In the genomic region with DNA sequence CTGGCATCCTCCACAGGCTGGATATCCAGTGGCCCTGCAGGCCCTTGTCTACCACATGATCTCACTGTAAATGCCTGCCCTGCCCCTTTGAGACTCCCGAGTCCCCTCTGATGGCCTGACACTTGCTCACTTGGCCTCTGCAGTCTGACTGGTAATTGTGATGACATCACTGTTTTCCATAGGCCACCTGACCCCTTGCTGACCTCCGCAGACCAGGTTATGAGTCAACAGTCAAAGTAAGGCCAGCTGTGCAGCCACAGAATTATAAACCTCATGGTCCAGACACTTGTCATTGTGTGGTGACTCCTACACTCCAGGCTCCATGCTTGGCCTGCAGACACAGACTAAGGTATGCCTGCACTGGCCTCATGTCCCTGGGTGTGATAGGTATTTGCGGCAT, we compare ENCODE assay signal across 23 mouse cellular contexts. TPM values are rescaled to one million over a fixed set of nuclear protein-coding genes. Genes with fewer than 3 reads are reported as not detected.
A peak's percentile ranks its signal among the peaks of the same experiment; 100 is the strongest.
DNase-seq lines count a peak whose midpoint lies in the region; ATAC-seq and TF ChIP-seq lines count a peak whose summit lies in the region.
"Had no signal": no experiment of that assay in that cellular context is flagged by ENCODE, and none has a peak within 500 bp of the region (broad histone marks: within the 10 kb centered on the region; RNA-seq: fewer than 3 reads in every experiment).

No protein-coding gene starts in this region.

- no peak for ATAC-seq in forebrain, embryonic 12.5 days (ENCODE audit: low FRiP score)
- no peak for ATAC-seq in hindbrain, embryonic 16.5 days
- ATAC-seq in midbrain, postnatal 0 days (ENCODE audit: low FRiP score): no peak
- no peak for ATAC-seq in kidney, embryonic 16.5 days (ENCODE audit: low FRiP score, low TSS enrichment)
- ATAC-seq: intestine, embryonic 16.5 days; lung, postnatal 0 days had no signal

- H3K9me3 ChIP-seq in forebrain, embryonic 12.5 days: no peaks in the 10 kb centered on the region
- no peaks in the 10 kb centered on the region for H3K9me3 ChIP-seq in forebrain, embryonic 10.5 days
- no peaks in the 10 kb centered on the region for H3K9me3 ChIP-seq in MEL (replicated peaks; ENCODE audit: insufficient read depth, low read length)
- no peaks in the 10 kb centered on the region for H3K9me3 ChIP-seq in hindbrain, embryonic 16.5 days (ENCODE audit: control insufficient read depth, low read length)
- no peaks in the 10 kb centered on the region for H3K9me3 ChIP-seq in midbrain, postnatal 0 days (ENCODE audit: low read length)
- H3K9me3 ChIP-seq in limb, embryonic 10.5 days (replicated peaks): no peaks in the 10 kb centered on the region
- H3K9me3 ChIP-seq in heart, embryonic 10.5 days: no peaks in the 10 kb centered on the region
- H3K9me3 ChIP-seq in kidney, embryonic 16.5 days (ENCODE audit: low read length): no peaks in the 10 kb centered on the region
- H3K9me3 ChIP-seq: embryonic facial prominence, embryonic 15.5 days had no signal

- peaks cover 50% of the 10 kb centered on the region for H3K27me3 ChIP-seq in forebrain, embryonic 12.5 days
- peaks cover 55% of the 10 kb centered on the region for H3K27me3 ChIP-seq in forebrain, embryonic 10.5 days (ENCODE audit: poor library complexity, severe bottlenecking)
- no peaks in the 10 kb centered on the region for H3K27me3 ChIP-seq in MEL (ENCODE audit: control insufficient read depth in 1 of 2, insufficient read depth in 2 of 2, low read length in 2 of 2)
- H3K27me3 ChIP-seq in hindbrain, embryonic 16.5 days (replicated peaks; ENCODE audit: control insufficient read depth, insufficient read depth, low read length): no peaks in the 10 kb centered on the region
- no peaks in the 10 kb centered on the region for H3K27me3 ChIP-seq in midbrain, postnatal 0 days (ENCODE audit: insufficient read depth, low read length)
- peaks cover 55% of the 10 kb centered on the region for H3K27me3 ChIP-seq in limb, embryonic 10.5 days (ENCODE audit: low read depth, poor library complexity, severe bottlenecking)
- peaks cover 56% of the 10 kb centered on the region for H3K27me3 ChIP-seq in heart, embryonic 10.5 days (ENCODE audit: insufficient read depth, poor library complexity, severe bottlenecking)
- peaks cover 29% of the 10 kb centered on the region for H3K27me3 ChIP-seq in kidney, embryonic 16.5 days (ENCODE audit: insufficient read depth, low read length)

- peaks cover 43% of the 10 kb centered on the region for H3K4me1 ChIP-seq in forebrain, embryonic 12.5 days
- H3K4me1 ChIP-seq in forebrain, embryonic 10.5 days: peaks cover 32% of the 10 kb centered on the region
- H3K4me1 ChIP-seq in MEL (ENCODE audit: control insufficient read depth in 1 of 2, insufficient read depth in 2 of 2, low read length in 2 of 2): no peaks in the 10 kb centered on the region
- H3K4me1 ChIP-seq in hindbrain, embryonic 16.5 days (ENCODE audit: control insufficient read depth, insufficient read depth, low read depth, low read length): peaks cover 43% of the 10 kb centered on the region
- peaks cover 30% of the 10 kb centered on the region for H3K4me1 ChIP-seq in midbrain, postnatal 0 days (ENCODE audit: insufficient read depth, low read length)
- peaks cover 20% of the 10 kb centered on the region for H3K4me1 ChIP-seq in limb, embryonic 10.5 days
- peaks cover 37% of the 10 kb centered on the region for H3K4me1 ChIP-seq in heart, embryonic 10.5 days
- no peaks in the 10 kb centered on the region for H3K4me1 ChIP-seq in kidney, embryonic 16.5 days (ENCODE audit: insufficient read depth, low read length)

- no peaks in the 10 kb centered on the region for H3K79me2 ChIP-seq in MEL (ENCODE audit: control insufficient read depth, insufficient read depth, low read length, poor library complexity)

- H3K4me2 ChIP-seq in forebrain, embryonic 12.5 days: 0 out of 2 replicates have a peak overlapping the region, but pooled peaks have one; percentile 5
- peak overlapping the region; percentile 9 for H3K4me2 ChIP-seq in hindbrain, embryonic 16.5 days (ENCODE audit: low read length)
- peak overlapping the region; percentile 29; the same call in 1 of the 2 replicates for H3K4me2 ChIP-seq in midbrain, postnatal 0 days (ENCODE audit: low read depth, low read length, poor library complexity, severe bottlenecking)
- H3K4me2 ChIP-seq in kidney, embryonic 16.5 days (replicated peaks; ENCODE audit: low read depth, low read length): no peak overlapping the region
- H3K4me2 ChIP-seq: embryonic facial prominence, embryonic 15.5 days had no signal

- no peak for TF ChIP-seq CTCF in MEL (IDR thresholded peaks at IDR 0.05 in 2 of 3, conservative IDR thresholded peaks at IDR 0.05 in 1 of 3; ENCODE audit: control insufficient read depth in 1 of 3, insufficient read depth in 1 of 3, low read depth in 2 of 3, low read length in 3 of 3, poor library complexity in 1 of 3, severe bottlenecking in 1 of 3)
- TF ChIP-seq CTCF in midbrain, postnatal 0 days (IDR thresholded peaks at IDR 0.05): no peak

- 86% methylated on average over 3 of the region's 3 CpGs for WGBS in forebrain, embryonic 12.5 days
- 86% methylated on average over 3 of the region's 3 CpGs for WGBS in forebrain, embryonic 10.5 days
- WGBS in hindbrain, embryonic 16.5 days: 76% methylated on average over 3 of the region's 3 CpGs
- 81% methylated on average over 3 of the region's 3 CpGs for WGBS in midbrain, postnatal 0 days
- 75% methylated on average over 3 of the region's 3 CpGs for WGBS in limb, embryonic 10.5 days
- WGBS in heart, embryonic 10.5 days: 74% methylated on average over 3 of the region's 3 CpGs
- 79% methylated on average over 3 of the region's 3 CpGs for WGBS in kidney, embryonic 16.5 days

- H3K9ac ChIP-seq in forebrain, embryonic 12.5 days: no peak overlapping the region
- no peak overlapping the region for H3K9ac ChIP-seq in MEL (ENCODE audit: control insufficient read depth, low read depth, low read length, poor library complexity, severe bottlenecking)
- H3K9ac ChIP-seq in hindbrain, embryonic 16.5 days (ENCODE audit: low read depth, low read length): no peak overlapping the region
- H3K9ac ChIP-seq in midbrain, postnatal 0 days (replicated peaks; ENCODE audit: low read length, poor library complexity, severe bottlenecking): peak overlapping the region; percentile 19; the same call in 1 of the 2 replicates
- H3K9ac ChIP-seq in kidney, embryonic 16.5 days (replicated peaks; ENCODE audit: low read length): no peak overlapping the region
- H3K9ac ChIP-seq: embryonic facial prominence, embryonic 15.5 days; liver, embryonic 14.5 days had no signal

- DNase-seq in forebrain, embryonic 10.5 days (ENCODE audit: extremely low spot score, low spot score): no peak
- no peak for DNase-seq in MEL (ENCODE audit: low read depth, low spot score)
- no peak for DNase-seq in midbrain, postnatal 0 days (ENCODE audit: low spot score)
- no peak for DNase-seq in limb, embryonic 10.5 days (ENCODE audit: low spot score)
- no peak for DNase-seq in heart, embryonic 10.5 days (ENCODE audit: low spot score)
- DNase-seq: adrenal gland, postnatal 25 days; B cell, adult 2 months; cerebellum, adult 9-10 months; gastrocnemius, postnatal 14 days; heart, postnatal 14 days; kidney, postnatal 14 days; right cerebral cortex, postnatal 4 days had no signal

- TF ChIP-seq RAD21 in MEL (IDR thresholded peaks at IDR 0.05; ENCODE audit: low read depth, low read length): no peak

- no peaks in the 10 kb centered on the region for H3K36me3 ChIP-seq in forebrain, embryonic 12.5 days (replicated peaks)
- no peaks in the 10 kb centered on the region for H3K36me3 ChIP-seq in forebrain, embryonic 10.5 days (replicated peaks)
- H3K36me3 ChIP-seq in MEL (ENCODE audit: control insufficient read depth in 1 of 2, insufficient read depth in 2 of 2, low read length in 2 of 2): no peaks in the 10 kb centered on the region
- no peaks in the 10 kb centered on the region for H3K36me3 ChIP-seq in hindbrain, embryonic 16.5 days (ENCODE audit: control insufficient read depth, insufficient read depth, low read length)
- H3K36me3 ChIP-seq in midbrain, postnatal 0 days (ENCODE audit: insufficient read depth, low read length): no peaks in the 10 kb centered on the region
- no peaks in the 10 kb centered on the region for H3K36me3 ChIP-seq in limb, embryonic 10.5 days
- H3K36me3 ChIP-seq in heart, embryonic 10.5 days: no peaks in the 10 kb centered on the region
- no peaks in the 10 kb centered on the region for H3K36me3 ChIP-seq in kidney, embryonic 16.5 days (ENCODE audit: insufficient read depth, low read length)
- H3K36me3 ChIP-seq: embryonic facial prominence, embryonic 15.5 days had no signal

- TF ChIP-seq POLR2A in MEL (IDR thresholded peaks at IDR 0.05; ENCODE audit: control insufficient read depth in 1 of 2, insufficient read depth in 1 of 2, low read depth in 1 of 2, low read length in 2 of 2, poor library complexity in 1 of 2): no peak

- no peak for TF ChIP-seq EP300 in MEL (IDR thresholded peaks at IDR 0.05; ENCODE audit: low read depth in 1 of 2, low read length in 2 of 2)

- no peak overlapping the region for H3K4me3 ChIP-seq in forebrain, embryonic 12.5 days (replicated peaks)
- H3K4me3 ChIP-seq in forebrain, embryonic 10.5 days: no peak overlapping the region
- no peak overlapping the region for H3K4me3 ChIP-seq in MEL (ENCODE audit: control insufficient read depth in 1 of 2, insufficient read depth in 1 of 2, low read depth in 2 of 2, low read length in 2 of 2)
- no peak overlapping the region for H3K4me3 ChIP-seq in hindbrain, embryonic 16.5 days (ENCODE audit: low read length)
- no peak overlapping the region for H3K4me3 ChIP-seq in midbrain, postnatal 0 days (ENCODE audit: low read depth, low read length)
- H3K4me3 ChIP-seq in limb, embryonic 10.5 days: no peak overlapping the region
- H3K4me3 ChIP-seq in heart, embryonic 10.5 days: no peak overlapping the region
- no peak overlapping the region for H3K4me3 ChIP-seq in kidney, embryonic 16.5 days (ENCODE audit: low read length)
- H3K4me3 ChIP-seq: embryonic facial prominence, embryonic 15.5 days had no signal

- peak overlapping the region; percentile 75 for H3K27ac ChIP-seq in forebrain, embryonic 12.5 days
- no peak overlapping the region for H3K27ac ChIP-seq in forebrain, embryonic 10.5 days
- no peak overlapping the region for H3K27ac ChIP-seq in MEL (ENCODE audit: control insufficient read depth, low read depth, low read length)
- peak overlapping the region; percentile 48 for H3K27ac ChIP-seq in hindbrain, embryonic 16.5 days (ENCODE audit: low read depth, low read length)
- peak overlapping the region; percentile 71 for H3K27ac ChIP-seq in midbrain, postnatal 0 days (ENCODE audit: low read depth, low read length)
- H3K27ac ChIP-seq in limb, embryonic 10.5 days: no peak overlapping the region
- H3K27ac ChIP-seq in heart, embryonic 10.5 days: no peak overlapping the region
- no peak overlapping the region for H3K27ac ChIP-seq in kidney, embryonic 16.5 days (ENCODE audit: low read length)
- H3K27ac ChIP-seq: embryonic facial prominence, embryonic 15.5 days; liver, embryonic 14.5 days had no signal

RNA-seq across cellular contexts. Expression of a gene that starts 8.6 kb away (rescaled TPM):
- polyA plus RNA-seq in forebrain, embryonic 12.5 days (2016; fragmentation: Nextera tagmentation; extraction: Ambion mirVana): 10.7 and 11.5 TPM in 2 replicates
- polyA plus RNA-seq in forebrain, embryonic 10.5 days (2016; fragmentation: Nextera tagmentation; extraction: Ambion mirVana): 0.55 and 0.89 TPM in 2 replicates
- 0.08 TPM in 1 of 2 replicates, not detected in the other for total RNA-seq in MEL (2012; rRNA removed)
- polyA plus RNA-seq in MEL (2012; ENCODE audit: insufficient read depth in 1 of 2, insufficient read length in 2 of 2, low read depth in 1 of 2, low replicate concordance in 2 of 2, missing spikeins in 1 of 2): under 1 TPM in 1 of 2 experiments, not detected in 1; 0.10 TPM
- 92.7 and 96.1 TPM in 2 replicates for polyA plus RNA-seq in hindbrain, embryonic 16.5 days (2015; fragmentation: Nextera tagmentation; extraction: Ambion mirVana)
- 118 and 132 TPM in 2 replicates for total RNA-seq in midbrain, postnatal 0 days (2014; rRNA removed)
- 124 and 126 TPM in 2 replicates for polyA plus RNA-seq in midbrain, postnatal 0 days (2015; fragmentation: Nextera tagmentation; extraction: Ambion mirVana)
- not detected in 2 replicates for polyA plus RNA-seq in limb, embryonic 10.5 days (2016; fragmentation: Nextera tagmentation; extraction: Ambion mirVana)
- polyA plus RNA-seq in heart, embryonic 10.5 days (2016; fragmentation: Nextera tagmentation; extraction: Ambion mirVana): 1.2 and 1.5 TPM in 2 replicates
- polyA plus RNA-seq in kidney, embryonic 16.5 days (2015; fragmentation: Nextera tagmentation; extraction: Ambion mirVana): 0.67 and 0.91 TPM in 2 replicates
- total RNA-seq: gastrocnemius, postnatal 14 days; heart, adult 8-10 months; heart, postnatal 14 days; megakaryocyte, adult 5-6 weeks had no signal
- polyA plus RNA-seq: lung, postnatal 0 days had no signal

RNA-seq across cellular contexts. Expression of a gene that starts 18.7 kb away (rescaled TPM):
- not detected in 2 replicates for polyA plus RNA-seq in forebrain, embryonic 12.5 days (2016; fragmentation: Nextera tagmentation; extraction: Ambion mirVana)
- polyA plus RNA-seq in forebrain, embryonic 10.5 days (2016; fragmentation: Nextera tagmentation; extraction: Ambion mirVana): not detected in 2 replicates
- total RNA-seq in MEL (2012; rRNA removed): not detected in 2 replicates
- not detected for polyA plus RNA-seq in MEL (2012; ENCODE audit: insufficient read depth in 1 of 2, insufficient read length in 2 of 2, low read depth in 1 of 2, low replicate concordance in 2 of 2, missing spikeins in 1 of 2)
- 0.10 and 0.12 TPM in 2 replicates for polyA plus RNA-seq in hindbrain, embryonic 16.5 days (2015; fragmentation: Nextera tagmentation; extraction: Ambion mirVana)
- 0.05 TPM in 1 of 2 replicates, not detected in the other for total RNA-seq in midbrain, postnatal 0 days (2014; rRNA removed)
- 0.05 TPM in 1 of 2 replicates, not detected in the other for polyA plus RNA-seq in midbrain, postnatal 0 days (2015; fragmentation: Nextera tagmentation; extraction: Ambion mirVana)
- polyA plus RNA-seq in limb, embryonic 10.5 days (2016; fragmentation: Nextera tagmentation; extraction: Ambion mirVana): not detected in 2 replicates
- 5.6 and 12.4 TPM in 2 replicates for polyA plus RNA-seq in heart, embryonic 10.5 days (2016; fragmentation: Nextera tagmentation; extraction: Ambion mirVana)
- 0.13 and 0.19 TPM in 2 replicates for polyA plus RNA-seq in kidney, embryonic 16.5 days (2015; fragmentation: Nextera tagmentation; extraction: Ambion mirVana)
- total RNA-seq: ES-E14; megakaryocyte, adult 5-6 weeks had no signal
- polyA plus RNA-seq: limb, embryonic 11.5 days had no signal

Comparison
In these comparisons a context has a peak if more than half of its experiments do, and no peak if none do; other contexts are left out.
1. H3K27ac ChIP-seq: peak in forebrain, embryonic 12.5 days (single experiment), hindbrain, embryonic 16.5 days (single experiment) and midbrain, postnatal 0 days (single experiment); none in forebrain, embryonic 10.5 days (single experiment), MEL (single experiment), limb, embryonic 10.5 days (single experiment), heart, embryonic 10.5 days (single experiment) and kidney, embryonic 16.5 days (single experiment).